Mouse (Mus musculus): ENCODE measurements around the gene Ppp1r9a. TPM values are rescaled to one million over a fixed set of nuclear protein-coding genes. Genes with fewer than 3 reads are reported as not detected.
"Not testable (repeated sequence)": the region's sequence is repeated elsewhere in the genome, so short reads cannot be mapped to it uniquely, and the experiment has no call there.

The Ppp1r9a gene
- polyA plus RNA-seq, 1 experiment from 2014 or later: 23.0 TPM

DNA sequence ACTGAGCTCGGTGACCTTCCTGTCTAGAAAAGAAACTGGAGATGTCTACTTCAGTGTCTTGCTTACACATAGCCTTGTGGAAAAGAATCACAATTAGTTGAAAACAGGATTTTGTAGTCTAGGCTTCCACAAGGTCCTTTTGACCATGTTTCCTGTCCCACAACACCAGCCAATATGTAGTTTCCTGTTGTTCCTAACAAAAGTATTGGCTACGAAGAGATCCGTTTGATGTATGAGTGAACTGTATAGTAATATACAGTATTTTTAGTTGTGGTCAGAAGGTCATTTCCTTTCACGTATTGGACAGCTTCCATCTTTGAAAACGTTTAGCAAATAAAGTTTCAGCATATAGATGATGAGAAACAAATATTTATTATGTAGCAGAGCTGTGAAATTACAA is 15.8 kb downstream of the Ppp1r9a start:
- Histone ChIP-seq H3K27ac (no peak overlapping the region), H3K4me1 (no peaks in the 10 kb centered on the region), H3K9me3 (no peaks in the 10 kb centered on the region), H3K9ac (no peak overlapping the region), H3K4me2 (replicated peaks) (no peak overlapping the region), H3K36me3 (peaks cover 11% of the 10 kb centered on the region; the same call in 1 of the 2 replicates), H3K27me3 (no peaks in the 10 kb centered on the region), H3K4me3 (no peak overlapping the region)
- 85% methylated on average over 5 of the region's 5 CpGs for WGBS
- no peak for ATAC-seq (ENCODE audit: insufficient number of reproducible peaks, insufficient read depth, low FRiP score, low TSS enrichment)

DNA sequence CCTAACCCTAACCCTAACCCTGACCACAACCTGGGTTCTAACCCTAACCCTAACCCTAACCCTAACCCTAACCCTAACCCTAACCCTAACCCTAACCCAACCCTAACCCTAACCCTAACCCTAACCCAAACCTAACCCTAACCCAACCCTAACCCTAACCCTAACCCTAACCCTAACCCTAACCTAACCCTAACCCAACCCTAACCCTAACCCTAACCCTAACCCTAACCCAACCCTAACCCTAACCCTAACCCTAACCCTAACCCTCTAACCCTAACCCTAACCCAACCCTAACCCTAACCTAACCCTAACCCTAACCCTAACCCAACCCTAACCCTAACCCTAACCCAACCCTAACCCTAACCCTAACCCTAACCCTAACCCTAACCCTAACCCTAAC is 21.1 kb downstream of the Ppp1r9a start:
- not testable (repeated sequence) for H3K4me3 ChIP-seq; ATAC-seq (ENCODE audit: insufficient number of reproducible peaks, insufficient read depth, low FRiP score, low TSS enrichment); H3K27ac ChIP-seq; H3K4me1 ChIP-seq; H3K9ac ChIP-seq; H3K27me3 ChIP-seq; H3K36me3 ChIP-seq; H3K4me2 ChIP-seq (replicated peaks); H3K9me3 ChIP-seq

GRCm38 (mm10) chr6:4925966-4926687 is 23.4 kb downstream of the Ppp1r9a start:
- Histone ChIP-seq H3K27ac (no peak overlapping the region), H3K4me2 (replicated peaks) (no peak overlapping the region), H3K36me3 (peaks cover 3% of the 10 kb centered on the region; the same call in 1 of the 2 replicates), H3K9ac (no peak overlapping the region), H3K4me3 (no peak overlapping the region), H3K27me3 (no peaks in the 10 kb centered on the region), H3K4me1 (no peaks in the 10 kb centered on the region), H3K9me3 (no peaks in the 10 kb centered on the region)
- WGBS: 62% methylated on average over 14 of the region's 14 CpGs
- no peak for ATAC-seq (ENCODE audit: insufficient number of reproducible peaks, insufficient read depth, low FRiP score, low TSS enrichment)

- 89% methylated on average over 3 of the region's 3 CpGs for WGBS
- H3K4me1 ChIP-seq: no peaks in the 10 kb centered on the region
- no peaks in the 10 kb centered on the region for H3K27me3 ChIP-seq
- H3K4me3 ChIP-seq: no peak overlapping the region
- no peak overlapping the region for H3K27ac ChIP-seq
- no peaks in the 10 kb centered on the region for H3K9me3 ChIP-seq
- no peak overlapping the region for H3K4me2 ChIP-seq (replicated peaks)
- H3K36me3 ChIP-seq: 0 out of 2 replicates have a peak, but pooled peaks cover under 1% of the 10 kb centered on the region
- H3K9ac ChIP-seq: no peak overlapping the region
- no peak for ATAC-seq (ENCODE audit: insufficient number of reproducible peaks, insufficient read depth, low FRiP score, low TSS enrichment)
Observed at GRCm38 (mm10) chr6:4930321-4930720, 27.6 kb downstream of the Ppp1r9a start.

DNA sequence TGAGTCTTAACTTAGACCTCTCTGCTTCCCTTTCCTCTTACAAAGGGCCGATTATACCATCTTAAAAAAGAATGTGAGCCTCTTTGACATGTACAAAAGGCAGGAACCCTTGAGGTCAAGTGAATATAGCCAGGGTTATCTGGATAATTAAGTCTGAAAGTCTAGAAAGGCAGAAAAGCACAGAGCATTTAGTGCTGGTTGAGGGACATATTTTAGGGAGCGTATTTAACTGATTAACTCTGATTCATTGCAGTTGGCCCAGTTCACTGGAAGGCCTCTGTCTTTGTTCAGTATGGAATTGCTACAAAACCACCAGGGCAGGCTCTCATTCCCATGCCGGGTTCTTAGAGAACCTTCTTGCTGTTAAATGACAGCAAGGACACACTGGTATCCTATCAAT is 36.2 kb downstream of the Ppp1r9a start:
- Histone ChIP-seq H3K27ac (peak overlapping the region; percentile 68), H3K9me3 (no peaks in the 10 kb centered on the region), H3K9ac (no peak overlapping the region), H3K4me3 (no peak overlapping the region), H3K27me3 (no peaks in the 10 kb centered on the region), H3K36me3 (no peaks in the 10 kb centered on the region), H3K4me1 (peaks cover 24% of the 10 kb centered on the region), H3K4me2 (replicated peaks) (no peak overlapping the region)
- 15% methylated on average over 3 of the region's 3 CpGs for WGBS
- no peak for ATAC-seq (ENCODE audit: insufficient number of reproducible peaks, insufficient read depth, low FRiP score, low TSS enrichment)

- H3K27ac ChIP-seq: peak overlapping the region; percentile 69; the same call in 1 of the 2 replicates
- ATAC-seq (ENCODE audit: insufficient number of reproducible peaks, insufficient read depth, low FRiP score, low TSS enrichment): peak; percentile 76; the same call in 1 of the 2 replicates
- H3K27me3 ChIP-seq: no peaks in the 10 kb centered on the region
Observed at GRCm38 (mm10) chr6:4940086-4940485, 37.4 kb downstream of the Ppp1r9a start.

DNA sequence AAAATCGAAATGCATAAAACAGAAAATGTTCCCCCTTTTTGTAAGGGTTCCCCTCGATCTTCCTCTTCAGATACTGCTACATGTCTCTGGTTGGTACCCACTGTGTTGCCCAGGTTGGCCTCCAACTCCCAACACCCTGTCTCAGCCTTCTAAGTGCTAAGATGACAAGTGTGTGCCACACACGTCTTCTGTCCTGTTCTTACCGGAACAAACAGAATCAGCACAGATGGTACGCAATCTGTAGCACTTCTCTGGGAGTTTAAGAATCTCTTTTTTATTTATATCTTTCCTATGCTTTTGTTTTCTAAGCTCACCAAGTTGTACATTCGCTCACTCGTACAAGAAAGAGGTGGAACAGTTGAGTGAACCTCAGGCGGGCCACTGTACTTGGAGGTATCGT is 37.9 kb downstream of the Ppp1r9a start:
- ATAC-seq (ENCODE audit: insufficient number of reproducible peaks, insufficient read depth, low FRiP score, low TSS enrichment): no peak
- WGBS: 89% methylated on average over 9 of the region's 9 CpGs
- Histone ChIP-seq H3K9ac (no peak overlapping the region), H3K4me3 (no peak overlapping the region), H3K4me2 (replicated peaks) (no peak overlapping the region), H3K9me3 (no peaks in the 10 kb centered on the region), H3K4me1 (peaks cover 24% of the 10 kb centered on the region), H3K36me3 (no peaks in the 10 kb centered on the region), H3K27me3 (no peaks in the 10 kb centered on the region), H3K27ac (no peak overlapping the region)

More at GRCm38 (mm10) chr6:4940086-4940485, 37.4 kb downstream of the Ppp1r9a start:
- Histone ChIP-seq H3K4me3 (no peak overlapping the region), H3K4me2 (replicated peaks) (no peak overlapping the region), H3K9me3 (no peaks in the 10 kb centered on the region), H3K36me3 (no peaks in the 10 kb centered on the region), H3K4me1 (peaks cover 24% of the 10 kb centered on the region), H3K9ac (no peak overlapping the region)
- WGBS: 26% methylated on average over 6 of the region's 6 CpGs

DNA sequence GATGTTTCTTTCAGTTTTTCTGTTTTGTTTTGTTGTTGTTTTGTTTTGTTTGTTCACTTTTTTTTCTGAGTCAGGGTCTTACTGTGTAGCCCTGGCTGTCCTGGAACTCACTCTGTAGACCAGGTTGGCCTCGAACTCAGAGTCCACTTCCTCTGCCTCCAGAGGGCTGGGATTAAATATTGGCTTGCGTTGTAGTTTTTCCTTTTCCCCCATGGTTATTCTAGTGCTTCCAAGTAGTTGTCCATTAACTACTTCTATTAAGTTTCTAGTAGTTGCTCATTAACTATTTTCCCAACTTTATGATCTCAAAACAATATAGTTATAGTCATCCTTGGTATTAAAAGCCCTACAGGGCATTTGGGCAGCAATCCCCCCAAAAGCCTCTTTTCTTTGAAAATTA is 41.1 kb downstream of the Ppp1r9a start:
- Histone ChIP-seq H3K9me3 (no peaks in the 10 kb centered on the region), H3K4me3 (no peak overlapping the region), H3K4me2 (replicated peaks) (no peak overlapping the region), H3K4me1 (peaks cover 12% of the 10 kb centered on the region), H3K27ac (no peak overlapping the region), H3K36me3 (no peaks in the 10 kb centered on the region), H3K27me3 (no peaks in the 10 kb centered on the region), H3K9ac (no peak overlapping the region)
- 95% methylated on average over 2 of the region's 2 CpGs for WGBS
- ATAC-seq (ENCODE audit: insufficient number of reproducible peaks, insufficient read depth, low FRiP score, low TSS enrichment): no peak

DNA sequence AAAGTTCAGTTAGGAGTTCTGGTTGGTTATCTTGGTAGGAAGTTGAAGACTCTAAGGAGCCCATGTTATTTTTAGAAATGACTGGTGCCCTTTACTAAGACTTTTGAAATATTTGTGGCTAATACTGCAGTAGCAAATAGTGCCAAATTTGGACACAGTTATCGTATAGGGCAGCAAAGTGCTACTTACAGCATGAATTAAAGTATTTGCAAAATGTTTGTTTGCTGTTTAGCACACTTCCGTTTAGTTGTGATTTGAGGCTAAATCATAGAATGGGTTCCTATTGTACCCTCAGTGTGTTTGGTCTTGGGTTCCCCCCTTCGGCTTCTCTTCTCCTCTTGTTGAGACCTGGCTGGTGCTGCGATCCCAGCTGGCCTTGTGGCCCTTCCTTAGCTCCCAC is 45.3 kb downstream of the Ppp1r9a start:
- Histone ChIP-seq H3K9me3 (no peaks in the 10 kb centered on the region), H3K4me2 (replicated peaks) (no peak overlapping the region), H3K4me1 (peaks cover 9% of the 10 kb centered on the region; the same call in 1 of the 2 replicates), H3K36me3 (no peaks in the 10 kb centered on the region), H3K27me3 (no peaks in the 10 kb centered on the region), H3K27ac (no peak overlapping the region), H3K9ac (no peak overlapping the region), H3K4me3 (no peak overlapping the region)
- WGBS: 91% methylated on average over 4 of the region's 4 CpGs
- ATAC-seq (ENCODE audit: insufficient number of reproducible peaks, insufficient read depth, low FRiP score, low TSS enrichment): no peak

- ATAC-seq (ENCODE audit: insufficient number of reproducible peaks, insufficient read depth, low FRiP score, low TSS enrichment): no peak
- no peak overlapping the region for H3K4me2 ChIP-seq (replicated peaks)
- no peaks in the 10 kb centered on the region for H3K27me3 ChIP-seq
- H3K4me3 ChIP-seq: no peak overlapping the region
- H3K9me3 ChIP-seq: no peaks in the 10 kb centered on the region
- no peak overlapping the region for H3K27ac ChIP-seq
- WGBS: 33% methylated on average over 4 of the region's 4 CpGs
- no peaks in the 10 kb centered on the region for H3K36me3 ChIP-seq
- no peak overlapping the region for H3K9ac ChIP-seq
- peaks cover 13% of the 10 kb centered on the region; the same call in 1 of the 2 replicates for H3K4me1 ChIP-seq
Observed at GRCm38 (mm10) chr6:4949701-4950100, 47.0 kb downstream of the Ppp1r9a start.

GRCm38 (mm10) chr6:4953028-4953719 is 50.5 kb downstream of the Ppp1r9a start:
- Histone ChIP-seq H3K4me1 (peaks cover 22% of the 10 kb centered on the region; the same call in 1 of the 2 replicates), H3K36me3 (no peaks in the 10 kb centered on the region), H3K4me3 (no peak overlapping the region), H3K9ac (no peak overlapping the region), H3K27ac (peak overlapping the region; percentile 42; the same call in 1 of the 2 replicates), H3K9me3 (no peaks in the 10 kb centered on the region), H3K4me2 (replicated peaks) (0 out of 2 replicates have a peak overlapping the region, but pooled peaks have one; percentile 10), H3K27me3 (no peaks in the 10 kb centered on the region)
- ATAC-seq (ENCODE audit: insufficient number of reproducible peaks, insufficient read depth, low FRiP score, low TSS enrichment): no peak
- 36% methylated on average over 14 of the region's 14 CpGs for WGBS

GRCm38 (mm10) chr6:4956651-4957050 is 53.9 kb downstream of the Ppp1r9a start:
- 50% methylated on average over 6 of the region's 6 CpGs for WGBS
- H3K4me1 ChIP-seq: peaks cover 15% of the 10 kb centered on the region; the same call in 1 of the 2 replicates

More at GRCm38 (mm10) chr6:4956651-4957050, 53.9 kb downstream of the Ppp1r9a start:
- Histone ChIP-seq H3K4me3 (no peak overlapping the region), H3K36me3 (no peaks in the 10 kb centered on the region), H3K4me2 (replicated peaks) (no peak overlapping the region), H3K27me3 (no peaks in the 10 kb centered on the region), H3K9me3 (no peaks in the 10 kb centered on the region), H3K27ac (peak overlapping the region; percentile 70), H3K9ac (no peak overlapping the region)
- ATAC-seq (ENCODE audit: insufficient number of reproducible peaks, insufficient read depth, low FRiP score, low TSS enrichment): 0 out of 2 replicates have a peak, but pooled peaks have one; percentile 64
